Mouse (Mus musculus) erythroblast, adult 5-6 weeks (primary cell): ENCODE measurements around the gene E2f2. TPM values are rescaled to one million over a fixed set of nuclear protein-coding genes. Genes with fewer than 3 reads are reported as not detected.

Experiments
- ATAC-seq: replicated peaks from 2 replicates; pipeline ENCODE4 v1.8.0; 2016; ENCODE audit warnings: moderate number of reproducible peaks, mild to moderate bottlenecking, moderate TSS enrichment, inconsistent platforms; ENCODE audit not compliant: poor library complexity, low FRiP score, severe bottlenecking
- total RNA-seq, 2 experiments: library from RNA; stranded (forward) in 1 of 2; stranded (reverse) in 1 of 2; fragments of 150-400 nt in 1 of 2; fragments of 200-764, 138-1000 nt in 1 of 2; gene quantifications; 2 replicates each; pipeline versions ENCODE4 v1.2.3 to v1.2.4; 2015 to 2017; ENCODE audit warnings: low replicate concordance in 2 of 2

The E2f2 gene
- total RNA-seq, 2 experiments from 2014 or later: 226 to 364 TPM

GRCm38 (mm10) chr4:136172542-136173209 lies 482 bp downstream of the E2f2 start:
- ATAC-seq: peak; percentile 12; the same call in 1 of the 2 replicates

GRCm38 (mm10) chr4:136173210-136173715 lies 1.1 kb downstream of the E2f2 start:
- ATAC-seq: 0 out of 2 replicates have a peak, but pooled peaks have one; percentile 1

- peak; percentile 50 for ATAC-seq
Observed at GRCm38 (mm10) chr4:136174216-136175193, 2.3 kb downstream of the E2f2 start.

- no peak for ATAC-seq
Observed at GRCm38 (mm10) chr4:136176022-136176552, 3.9 kb downstream of the E2f2 start.

GRCm38 (mm10) chr4:136177244-136177611 lies 5.0 kb downstream of the E2f2 start:
- ATAC-seq: peak; percentile 2; the same call in 1 of the 2 replicates

- ATAC-seq: peak; percentile 47
Observed at GRCm38 (mm10) chr4:136177612-136178474, 5.6 kb downstream of the E2f2 start.

- ATAC-seq: peak; percentile 8; the same call in 1 of the 2 replicates
Observed at GRCm38 (mm10) chr4:136178475-136178921, 6.3 kb downstream of the E2f2 start.

GRCm38 (mm10) chr4:136179456-136179855 lies 7.3 kb downstream of the E2f2 start:
- no peak for ATAC-seq

GRCm38 (mm10) chr4:136179998-136180397 lies 7.8 kb downstream of the E2f2 start:
- peak; percentile 45 for ATAC-seq

- peak; percentile 34 for ATAC-seq
Observed at GRCm38 (mm10) chr4:136180408-136181330, 8.5 kb downstream of the E2f2 start.

GRCm38 (mm10) chr4:136181367-136181766 lies 9.2 kb downstream of the E2f2 start:
- ATAC-seq: no peak

GRCm38 (mm10) chr4:136185375-136185774 lies 13.2 kb downstream of the E2f2 start:
- no peak for ATAC-seq

- ATAC-seq: no peak
Observed at GRCm38 (mm10) chr4:136186315-136186714, 14.1 kb downstream of the E2f2 start.

GRCm38 (mm10) chr4:136186739-136187472 lies 14.7 kb downstream of the E2f2 start:
- no peak for ATAC-seq

GRCm38 (mm10) chr4:136188973-136189737 lies 17.0 kb downstream of the E2f2 start:
- ATAC-seq: peak; percentile 48

- ATAC-seq: peak; percentile 87
Observed at GRCm38 (mm10) chr4:136189912-136190311, 17.7 kb downstream of the E2f2 start.

GRCm38 (mm10) chr4:136193571-136193970 lies 21.4 kb downstream of the E2f2 start:
- no peak for ATAC-seq
